Mouse (Mus musculus) limb, embryonic 14.5 days (tissue): ENCODE data around the gene Fth1. TPM values are rescaled to one million over a fixed set of nuclear protein-coding genes. Genes with fewer than 3 reads are reported as not detected.
A peak's percentile ranks its signal among the peaks of the same experiment; 100 is the strongest.

Experiments used
- ATAC-seq: fragments of 200-750 bp; cut with Nextera tagmentation; 2 replicates; pipeline ENCODE4 v1.8.0; 2017; ENCODE audit warnings: low read depth, moderate number of reproducible peaks, moderate TSS enrichment; ENCODE audit not compliant: low FRiP score
- DNase-seq: peaks from one replicate; pipeline ENCODE4 v3.0.0-alpha.2; 2015; ENCODE audit warnings: low spot score
- H3K27ac ChIP-seq: fragments of 300-500 bp; sonication (generic); replicated peaks from 2 replicates; pipeline ENCODE4 v1.5.1; 2014; ENCODE audit warnings: low read depth, mild to moderate bottlenecking, low read length, moderate library complexity, mixed read lengths
- H3K27me3 ChIP-seq: fragments of 300-500 bp; sonication (generic); 2 replicates; pipeline ENCODE4 v1.6.1; 2014; ENCODE audit warnings: low read length, mixed read lengths; ENCODE audit not compliant: control insufficient read depth, insufficient read depth
- H3K36me3 ChIP-seq: fragments of 300-500 bp; sonication (generic); 2 replicates; pipeline ENCODE4 v1.6.1; 2014; ENCODE audit warnings: mild to moderate bottlenecking, low read length, moderate library complexity, mixed read lengths; ENCODE audit not compliant: control insufficient read depth, insufficient read depth
- H3K4me1 ChIP-seq: fragments of 300-500 bp; sonication (generic); 2 replicates; pipeline ENCODE4 v1.6.1; 2014; ENCODE audit warnings: antibody characterized with exemption, low read length, mixed read lengths; ENCODE audit not compliant: control insufficient read depth, insufficient read depth
- H3K4me2 ChIP-seq: fragments of 300-500 bp; sonication (generic); replicated peaks from 2 replicates; pipeline ENCODE4 v1.6.1; 2014; ENCODE audit warnings: low read depth, mild to moderate bottlenecking, low read length, moderate library complexity; ENCODE audit not compliant: severe bottlenecking
- H3K4me3 ChIP-seq: fragments of 300-500 bp; sonication (generic); replicated peaks from 2 replicates; pipeline ENCODE4 v1.5.1; 2014; ENCODE audit warnings: low read length
- H3K9ac ChIP-seq: fragments of 300-500 bp; sonication (generic); 2 replicates; pipeline ENCODE4 v1.6.1; 2014; ENCODE audit warnings: mild to moderate bottlenecking, low read depth, low read length, moderate library complexity; ENCODE audit not compliant: severe bottlenecking
- H3K9me3 ChIP-seq: fragments of 300-500 bp; sonication (generic); 2 replicates; pipeline ENCODE4 v1.6.1; 2016; ENCODE audit warnings: low read length; ENCODE audit not compliant: control insufficient read depth
- POLR2A ChIP-seq: fragments of 200-500 bp; IDR thresholded peaks from 2 replicates; pipeline ENCODE4 v1.8.0; 2012; ENCODE audit warnings: inconsistent platforms, mild to moderate bottlenecking, moderate library complexity, borderline replicate concordance; ENCODE audit not compliant: insufficient read depth, insufficient read length; ENCODE audit errors: extremely low read depth
- whole genome bisulfite sequencing: fragments of 180-500 bp; shearing (Covaris S2); extraction: QIAGEN DNeasy Blood & Tissue Kit; methylation state at CpG from one replicate; pipeline ENCODE4 v1.1.7; 2014; 5-methylcytosine and 5-hydroxymethylcytosine counted together
- polyA plus RNA-seq, 2 experiments: library from polyadenylated mRNA; depleted of rRNA in 1 of 2; stranded (reverse) in 1 of 2; unstranded in 1 of 2; fragments of >200 nt; fragmentation: Nextera tagmentation in 1 of 2; extraction: Ambion mirVana in 1 of 2; gene quantifications; 2 replicates each; pipeline versions ENCODE4 v1.2.1 to v1.2.3; 2012 to 2014

The Fth1 gene
- polyA plus RNA-seq, 2 experiments: 670 to 1,580 TPM

GRCm38 (mm10) chr19:9982852-9983542, 2.6 kb downstream of the Fth1 start:
- 1% methylated on average over 30 of the region's 31 CpGs for WGBS
- peak; percentile 66 for DNase-seq
- Histone ChIP-seq H3K27ac (peak overlapping the region; percentile 91), H3K9ac (peak overlapping the region; percentile 86), H3K9me3 (no peaks in the 10 kb centered on the region), H3K4me1 (peaks cover 23% of the 10 kb centered on the region), H3K4me3 (peak overlapping the region; percentile 89), H3K4me2 (peak overlapping the region; percentile 87), H3K27me3 (no peaks in the 10 kb centered on the region), H3K36me3 (peaks cover 24% of the 10 kb centered on the region)
- no peak for TF ChIP-seq POLR2A
- ATAC-seq: peak; percentile 76

GRCm38 (mm10) chr19:9984111-9985055, 4.0 kb downstream of the Fth1 start:
- Histone ChIP-seq H3K4me1 (peaks cover 18% of the 10 kb centered on the region), H3K4me2 (peak overlapping the region; percentile 87), H3K27me3 (no peaks in the 10 kb centered on the region), H3K9ac (peak overlapping the region; percentile 86; the same call in 1 of the 2 replicates), H3K4me3 (peak overlapping the region; percentile 89), H3K36me3 (peaks cover 24% of the 10 kb centered on the region), H3K9me3 (no peaks in the 10 kb centered on the region), H3K27ac (no peak overlapping the region)
- ATAC-seq: no peak
- DNase-seq: no peak
- TF ChIP-seq POLR2A: no peak
- 93% methylated on average over 20 of the region's 20 CpGs for WGBS

GRCm38 (mm10) chr19:9985190-9985899, 4.9 kb downstream of the Fth1 start:
- DNase-seq: no peak
- peaks cover 18% of the 10 kb centered on the region for H3K4me1 ChIP-seq
- 78% methylated on average over 6 of the region's 6 CpGs for WGBS
- H3K9ac ChIP-seq: no peak overlapping the region
- peaks cover 24% of the 10 kb centered on the region for H3K36me3 ChIP-seq
- no peaks in the 10 kb centered on the region for H3K27me3 ChIP-seq
- no peak overlapping the region for H3K4me3 ChIP-seq
- H3K4me2 ChIP-seq: no peak overlapping the region
- no peak overlapping the region for H3K27ac ChIP-seq
- H3K9me3 ChIP-seq: no peaks in the 10 kb centered on the region
- TF ChIP-seq POLR2A: no peak
- no peak for ATAC-seq

- H3K27me3 ChIP-seq: no peaks in the 10 kb centered on the region
Measured at GRCm38 (mm10) chr19:9985900-9986421, 5.6 kb downstream of the Fth1 start.

GRCm38 (mm10) chr19:9987192-9987591, 6.8 kb downstream of the Fth1 start:
- Histone ChIP-seq H3K27me3 (no peaks in the 10 kb centered on the region), H3K4me1 (peaks cover 13% of the 10 kb centered on the region), H3K36me3 (peaks cover 24% of the 10 kb centered on the region), H3K27ac (no peak overlapping the region), H3K9me3 (no peaks in the 10 kb centered on the region), H3K9ac (no peak overlapping the region), H3K4me2 (no peak overlapping the region), H3K4me3 (no peak overlapping the region)
- ATAC-seq (no peak), DNase-seq (no peak)
- TF ChIP-seq POLR2A: no peak
- 20% methylated on average over 6 of the region's 6 CpGs for WGBS

More at GRCm38 (mm10) chr19:9985900-9986421, 5.6 kb downstream of the Fth1 start:
- ATAC-seq: no peak
- no peak overlapping the region for H3K9ac ChIP-seq
- H3K4me2 ChIP-seq: no peak overlapping the region
- no peak for DNase-seq
- H3K36me3 ChIP-seq: peaks cover 24% of the 10 kb centered on the region
- peaks cover 18% of the 10 kb centered on the region for H3K4me1 ChIP-seq
- no peak overlapping the region for H3K4me3 ChIP-seq
- H3K9me3 ChIP-seq: no peaks in the 10 kb centered on the region
- H3K27ac ChIP-seq: no peak overlapping the region
- no peak for TF ChIP-seq POLR2A
- 89% methylated on average over 2 of the region's 2 CpGs for WGBS
